Mouse (Mus musculus) liver, postnatal 0 days (tissue): ENCODE measurements around the gene Fate1.

ENCODE experiments used
- CTCF ChIP-seq: sonication (generic); IDR thresholded peaks from 2 replicates; pipeline ENCODE4 v1.5.1; 2016; ENCODE audit warnings: antibody characterized with exemption, low read depth
- EP300 ChIP-seq: IDR thresholded peaks from 2 replicates; pipeline ENCODE4 v1.6.1; 2016; ENCODE audit warnings: antibody characterized with exemption, low read depth, mild to moderate bottlenecking

DNA sequence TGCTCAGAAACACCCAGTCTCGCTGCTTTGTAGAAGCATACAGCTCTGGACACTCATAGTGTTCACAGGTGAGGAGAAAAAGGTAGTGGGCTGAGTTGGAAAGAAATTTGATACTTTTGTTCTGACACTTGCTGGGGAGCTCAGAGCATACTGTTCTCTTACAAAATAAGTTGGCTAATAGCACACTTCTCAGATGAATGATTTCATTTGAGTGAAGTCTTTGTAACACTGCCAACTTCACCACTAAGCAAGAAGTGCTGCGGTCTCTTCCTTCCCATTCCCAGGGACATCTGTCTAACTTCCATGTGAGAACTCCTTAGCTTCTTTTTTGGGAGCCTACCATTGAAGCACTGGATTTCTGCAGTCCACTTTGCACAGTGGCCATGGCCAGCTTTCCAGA lies 10.4 kb downstream of the Fate1 start:
- TF ChIP-seq EP300 (no peak), CTCF (no peak)
